Mouse (Mus musculus): Measurements from ENCODE around the gene Mxi1. TPM values are rescaled to one million over a fixed set of nuclear protein-coding genes. Genes with fewer than 3 reads are reported as not detected.

Mxi1 gene
- polyA plus RNA-seq, 1 experiment from 2014 or later, result 28.6 TPM

GRCm38 (mm10) chr19:53278491-53279415 is 31.6 kb upstream of the Mxi1 start:
- Histone ChIP-seq H3K27me3 (ENCODE audit: control insufficient read depth, insufficient read depth, low read length) (no peaks in the 10 kb centered on the region), H3K4me2 (replicated peaks; ENCODE audit: low read depth) (no peak overlapping the region), H3K4me1 (replicated peaks; ENCODE audit: control insufficient read depth, insufficient read depth) (no peaks in the 10 kb centered on the region), H3K9me3 (ENCODE audit: control insufficient read depth, low read length) (no peaks in the 10 kb centered on the region), H3K36me3 (ENCODE audit: control insufficient read depth, insufficient read depth, low read length) (no peaks in the 10 kb centered on the region), H3K9ac (ENCODE audit: low read length) (no peak overlapping the region), H3K27ac (replicated peaks) (no peak overlapping the region), H3K4me3 (ENCODE audit: low read depth, low read length) (no peak overlapping the region)
- ATAC-seq (ENCODE audit: low FRiP score, low TSS enrichment), result no peak
- TF ChIP-seq EP300 (optimal IDR thresholded peaks at IDR 0.05) (no peak), CTCF (IDR thresholded peaks at IDR 0.05; ENCODE audit: low read depth) (no peak)
- 69% methylated on average over 19 of the region's 19 CpGs for WGBS
- no peak for DNase-seq (ENCODE audit: low spot score)

GRCm38 (mm10) chr19:53280254-53280653 is 30.1 kb upstream of the Mxi1 start:
- Histone ChIP-seq H3K9ac (ENCODE audit: low read length) (no peak overlapping the region), H3K27me3 (ENCODE audit: control insufficient read depth, insufficient read depth, low read length) (no peaks in the 10 kb centered on the region), H3K4me2 (replicated peaks; ENCODE audit: low read depth) (no peak overlapping the region), H3K9me3 (ENCODE audit: control insufficient read depth, low read length) (no peaks in the 10 kb centered on the region), H3K36me3 (ENCODE audit: control insufficient read depth, insufficient read depth, low read length) (no peaks in the 10 kb centered on the region), H3K4me1 (replicated peaks; ENCODE audit: control insufficient read depth, insufficient read depth) (no peaks in the 10 kb centered on the region), H3K27ac (replicated peaks) (no peak overlapping the region), H3K4me3 (ENCODE audit: low read depth, low read length) (no peak overlapping the region)
- TF ChIP-seq CTCF (IDR thresholded peaks at IDR 0.05; ENCODE audit: low read depth) (no peak), EP300 (optimal IDR thresholded peaks at IDR 0.05) (no peak)
- 77% methylated on average over 8 of the region's 8 CpGs for WGBS
- ATAC-seq (ENCODE audit: low FRiP score, low TSS enrichment) (no peak), DNase-seq (ENCODE audit: low spot score) (no peak)

- Histone ChIP-seq H3K4me1 (replicated peaks; ENCODE audit: control insufficient read depth, insufficient read depth) (no peaks in the 10 kb centered on the region), H3K9me3 (ENCODE audit: control insufficient read depth, low read length) (no peaks in the 10 kb centered on the region), H3K36me3 (ENCODE audit: control insufficient read depth, insufficient read depth, low read length) (no peaks in the 10 kb centered on the region), H3K4me2 (replicated peaks; ENCODE audit: low read depth) (no peak overlapping the region), H3K9ac (ENCODE audit: low read length) (no peak overlapping the region), H3K27ac (replicated peaks) (no peak overlapping the region), H3K27me3 (ENCODE audit: control insufficient read depth, insufficient read depth, low read length) (no peaks in the 10 kb centered on the region), H3K4me3 (ENCODE audit: low read depth, low read length) (no peak overlapping the region)
- WGBS, result 76% methylated on average over 10 of the region's 10 CpGs
- TF ChIP-seq CTCF (IDR thresholded peaks at IDR 0.05; ENCODE audit: low read depth) (no peak), EP300 (optimal IDR thresholded peaks at IDR 0.05) (no peak)
- ATAC-seq (ENCODE audit: low FRiP score, low TSS enrichment), result no peak
- no peak for DNase-seq (ENCODE audit: low spot score)
Measured at GRCm38 (mm10) chr19:53282571-53282970, 27.7 kb upstream of the Mxi1 start.

GRCm38 (mm10) chr19:53283742-53284141 is 26.6 kb upstream of the Mxi1 start:
- 0 out of 2 replicates have a peak, but pooled peaks have one; percentile 28 for ATAC-seq (ENCODE audit: low FRiP score, low TSS enrichment)
- no peaks in the 10 kb centered on the region for H3K27me3 ChIP-seq (ENCODE audit: control insufficient read depth, insufficient read depth, low read length)
- H3K9me3 ChIP-seq (ENCODE audit: control insufficient read depth, low read length), result no peaks in the 10 kb centered on the region
- H3K4me1 ChIP-seq (replicated peaks; ENCODE audit: control insufficient read depth, insufficient read depth), result no peaks in the 10 kb centered on the region
- WGBS, result 57% methylated on average over 7 of the region's 7 CpGs
- TF ChIP-seq CTCF (IDR thresholded peaks at IDR 0.05; ENCODE audit: low read depth) (no peak), EP300 (optimal IDR thresholded peaks at IDR 0.05) (no peak)
- no peak overlapping the region for H3K9ac ChIP-seq (ENCODE audit: low read length)
- no peak overlapping the region for H3K4me2 ChIP-seq (replicated peaks; ENCODE audit: low read depth)
- no peak for DNase-seq (ENCODE audit: low spot score)
- H3K27ac ChIP-seq (replicated peaks), result no peak overlapping the region
- no peak overlapping the region for H3K4me3 ChIP-seq (ENCODE audit: low read depth, low read length)
- H3K36me3 ChIP-seq (ENCODE audit: control insufficient read depth, insufficient read depth, low read length), result no peaks in the 10 kb centered on the region

- H3K9me3 ChIP-seq (ENCODE audit: control insufficient read depth, low read length), result no peaks in the 10 kb centered on the region
- H3K4me1 ChIP-seq (replicated peaks; ENCODE audit: control insufficient read depth, insufficient read depth), result no peaks in the 10 kb centered on the region
- no peak for DNase-seq (ENCODE audit: low spot score)
- H3K9ac ChIP-seq (ENCODE audit: low read length), result no peak overlapping the region
- WGBS, result 38% methylated on average over 20 of the region's 20 CpGs
- no peak overlapping the region for H3K4me2 ChIP-seq (replicated peaks; ENCODE audit: low read depth)
- H3K27me3 ChIP-seq (ENCODE audit: control insufficient read depth, insufficient read depth, low read length), result no peaks in the 10 kb centered on the region
- peak; percentile 53 for ATAC-seq (ENCODE audit: low FRiP score, low TSS enrichment)
- no peak overlapping the region for H3K4me3 ChIP-seq (ENCODE audit: low read depth, low read length)
- H3K36me3 ChIP-seq (ENCODE audit: control insufficient read depth, insufficient read depth, low read length), result no peaks in the 10 kb centered on the region
- no peak overlapping the region for H3K27ac ChIP-seq (replicated peaks)
- TF ChIP-seq EP300 (optimal IDR thresholded peaks at IDR 0.05) (no peak), CTCF (IDR thresholded peaks at IDR 0.05; ENCODE audit: low read depth) (no peak)
Measured at GRCm38 (mm10) chr19:53284268-53285208, 25.8 kb upstream of the Mxi1 start.
